Mouse (Mus musculus) embryonic facial prominence, embryonic 11.5 days (tissue): ENCODE measurements around the gene Tepp. TPM values are rescaled to one million over a fixed set of nuclear protein-coding genes. Genes with fewer than 3 reads are reported as not detected.

ENCODE experiments used
- ATAC-seq: fragments of 200-750 bp; cut with Nextera tagmentation; replicated peaks from 2 replicates; pipeline ENCODE4 v1.8.0; 2017; ENCODE audit warnings: low read depth; ENCODE audit not compliant: insufficient number of reproducible peaks, low FRiP score, low TSS enrichment
- DNase-seq: peaks from one replicate; pipeline ENCODE4 v3.0.0-alpha.2; 2015; ENCODE audit warnings: low spot score
- H3K27ac ChIP-seq: fragments of 300-500 bp; sonication (generic); replicated peaks from 2 replicates; pipeline ENCODE4 v1.5.1; 2014; ENCODE audit warnings: mild to moderate bottlenecking, low read depth, low read length, control low read depth
- H3K27me3 ChIP-seq: fragments of 300-500 bp; sonication (generic); 2 replicates; pipeline ENCODE4 v1.6.1; 2014; ENCODE audit warnings: mild to moderate bottlenecking, low read length, moderate library complexity, mixed read lengths; ENCODE audit not compliant: control insufficient read depth, insufficient read depth
- H3K36me3 ChIP-seq: fragments of 300-500 bp; sonication (generic); replicated peaks from 2 replicates; pipeline ENCODE4 v1.6.1; 2014; ENCODE audit warnings: low read depth, mild to moderate bottlenecking, low read length, moderate library complexity, mixed read lengths; ENCODE audit not compliant: control insufficient read depth, insufficient read depth
- H3K4me1 ChIP-seq: fragments of 300-500 bp; sonication (generic); 2 replicates; pipeline ENCODE4 v1.6.1; 2014; ENCODE audit warnings: low read length, mixed read lengths; ENCODE audit not compliant: control insufficient read depth, insufficient read depth
- H3K4me2 ChIP-seq: fragments of 300-500 bp; sonication (generic); 2 replicates; pipeline ENCODE4 v1.6.1; 2014; ENCODE audit warnings: low read depth, mild to moderate bottlenecking, control low read depth, low read length, moderate library complexity
- H3K4me3 ChIP-seq: fragments of 300-500 bp; sonication (generic); 2 replicates; pipeline ENCODE4 v1.5.1; 2014; ENCODE audit warnings: low read depth, low read length, control low read depth
- H3K9ac ChIP-seq: fragments of 300-500 bp; sonication (generic); replicated peaks from 2 replicates; pipeline ENCODE4 v1.6.1; 2014; ENCODE audit warnings: mild to moderate bottlenecking, control low read depth, low read length
- H3K9me3 ChIP-seq: fragments of 300-500 bp; sonication (generic); replicated peaks from 2 replicates; pipeline ENCODE4 v1.6.1; 2016; ENCODE audit warnings: mild to moderate bottlenecking, low read length, inconsistent platforms, mixed read lengths; ENCODE audit not compliant: control insufficient read depth
- WGBS: fragments of 180-500 bp; shearing (Covaris S2); extraction: QIAGEN DNeasy Blood & Tissue Kit; methylation state at CpG from one replicate; pipeline ENCODE4 v1.1.7; 2014; 5-methylcytosine and 5-hydroxymethylcytosine counted together
- polyA plus RNA-seq: library from polyadenylated mRNA; unstranded; fragments of >200 nt; fragmentation: Nextera tagmentation; extraction: Ambion mirVana; gene quantifications from 2 replicates; pipeline ENCODE4 v1.2.1, GENCODE M21; 2014

Gene Tepp
- polyA plus RNA-seq, 1 experiment from 2014 or later: not detected

GRCm38 (mm10) chr8:95320224-95321139 lies 10.1 kb downstream of the Tepp start:
- no peaks in the 10 kb centered on the region for H3K9me3 ChIP-seq
- DNase-seq (peak; percentile 75), ATAC-seq (peak; percentile 72)
- peak overlapping the region; percentile 85 for H3K4me2 ChIP-seq
- 0 out of 2 replicates have a peak, but pooled peaks cover 3% of the 10 kb centered on the region for H3K27me3 ChIP-seq
- H3K27ac ChIP-seq: no peak overlapping the region
- 2% methylated on average over 39 of the region's 41 CpGs for WGBS
- H3K4me3 ChIP-seq: peak overlapping the region; percentile 36
- no peaks in the 10 kb centered on the region for H3K4me1 ChIP-seq
- no peaks in the 10 kb centered on the region for H3K36me3 ChIP-seq
- peak overlapping the region; percentile 34; the same call in 1 of the 2 replicates for H3K9ac ChIP-seq

GRCm38 (mm10) chr8:95323201-95323600 lies 12.8 kb downstream of the Tepp start:
- no peak for ATAC-seq
- WGBS: 93% methylated on average over 3 of the region's 3 CpGs
- Histone ChIP-seq H3K4me1 (no peaks in the 10 kb centered on the region), H3K27ac (no peak overlapping the region), H3K4me2 (no peak overlapping the region), H3K9me3 (no peaks in the 10 kb centered on the region), H3K4me3 (no peak overlapping the region), H3K36me3 (peaks cover 15% of the 10 kb centered on the region), H3K27me3 (0 out of 2 replicates have a peak, but pooled peaks cover 3% of the 10 kb centered on the region), H3K9ac (no peak overlapping the region)
- no peak for DNase-seq

GRCm38 (mm10) chr8:95324646-95325045 lies 14.3 kb downstream of the Tepp start:
- H3K9me3 ChIP-seq: no peaks in the 10 kb centered on the region
- H3K4me3 ChIP-seq: no peak overlapping the region
- H3K4me1 ChIP-seq: no peaks in the 10 kb centered on the region
- no peak overlapping the region for H3K27ac ChIP-seq
- peaks cover 24% of the 10 kb centered on the region for H3K36me3 ChIP-seq
- H3K27me3 ChIP-seq: 0 out of 2 replicates have a peak, but pooled peaks cover 1% of the 10 kb centered on the region
- H3K9ac ChIP-seq: no peak overlapping the region
- 47% methylated on average over 5 of the region's 5 CpGs for WGBS
- DNase-seq (no peak), ATAC-seq (no peak)
- H3K4me2 ChIP-seq: no peak overlapping the region

- Histone ChIP-seq H3K9ac (no peak overlapping the region), H3K27me3 (no peaks in the 10 kb centered on the region), H3K27ac (no peak overlapping the region), H3K4me1 (no peaks in the 10 kb centered on the region), H3K9me3 (no peaks in the 10 kb centered on the region), H3K36me3 (peaks cover 24% of the 10 kb centered on the region), H3K4me3 (no peak overlapping the region), H3K4me2 (no peak overlapping the region)
- 88% methylated on average over 5 of the region's 5 CpGs for WGBS
- DNase-seq (no peak), ATAC-seq (no peak)
These were observed 16.5 kb downstream of the Tepp start for GRCm38 (mm10) chr8:95326822-95327221.

- peaks cover 24% of the 10 kb centered on the region for H3K36me3 ChIP-seq
- 87% methylated on average over 46 of the region's 46 CpGs for WGBS
- no peak for ATAC-seq
These were observed 17.6 kb downstream of the Tepp start for GRCm38 (mm10) chr8:95327866-95328465.

GRCm38 (mm10) chr8:95330367-95330766 lies 20.0 kb downstream of the Tepp start:
- no peak for DNase-seq
- H3K9ac ChIP-seq: no peak overlapping the region; the same call in 1 of the 2 replicates
- no peak for ATAC-seq
- H3K4me2 ChIP-seq: peak overlapping the region; percentile 42
- H3K27me3 ChIP-seq: no peaks in the 10 kb centered on the region
- H3K4me3 ChIP-seq: peak overlapping the region; percentile 90
- peaks cover 24% of the 10 kb centered on the region for H3K36me3 ChIP-seq
- H3K4me1 ChIP-seq: no peaks in the 10 kb centered on the region
- no peaks in the 10 kb centered on the region for H3K9me3 ChIP-seq
- WGBS: 86% methylated on average over 1 of the region's 1 CpGs
- no peak overlapping the region for H3K27ac ChIP-seq

More at GRCm38 (mm10) chr8:95327866-95328465, 17.6 kb downstream of the Tepp start:
- Histone ChIP-seq H3K9me3 (no peaks in the 10 kb centered on the region), H3K4me2 (no peak overlapping the region), H3K4me1 (no peaks in the 10 kb centered on the region), H3K27me3 (no peaks in the 10 kb centered on the region), H3K27ac (no peak overlapping the region), H3K4me3 (no peak overlapping the region), H3K9ac (no peak overlapping the region)
- no peak for DNase-seq

- H3K9ac ChIP-seq: peak overlapping the region; percentile 91
- DNase-seq: peak; percentile 75
- peak overlapping the region; percentile 90 for H3K4me3 ChIP-seq
- peak; percentile 31 for ATAC-seq
- peaks cover 24% of the 10 kb centered on the region for H3K36me3 ChIP-seq
- peak overlapping the region; percentile 42 for H3K4me2 ChIP-seq
- H3K9me3 ChIP-seq: no peaks in the 10 kb centered on the region
- H3K27ac ChIP-seq: peak overlapping the region; percentile 93
- H3K4me1 ChIP-seq: no peaks in the 10 kb centered on the region
- WGBS: under 1% methylated on average over 38 of the region's 38 CpGs
- no peaks in the 10 kb centered on the region for H3K27me3 ChIP-seq
These were observed 20.9 kb downstream of the Tepp start for GRCm38 (mm10) chr8:95331156-95331719.
